Mouse (Mus musculus): ENCODE results near the gene Treml2.
"Not testable (repeated sequence)": the region's sequence is repeated elsewhere in the genome, so short reads cannot be mapped to it uniquely, and the experiment has no call there.

Treml2 gene

DNA sequence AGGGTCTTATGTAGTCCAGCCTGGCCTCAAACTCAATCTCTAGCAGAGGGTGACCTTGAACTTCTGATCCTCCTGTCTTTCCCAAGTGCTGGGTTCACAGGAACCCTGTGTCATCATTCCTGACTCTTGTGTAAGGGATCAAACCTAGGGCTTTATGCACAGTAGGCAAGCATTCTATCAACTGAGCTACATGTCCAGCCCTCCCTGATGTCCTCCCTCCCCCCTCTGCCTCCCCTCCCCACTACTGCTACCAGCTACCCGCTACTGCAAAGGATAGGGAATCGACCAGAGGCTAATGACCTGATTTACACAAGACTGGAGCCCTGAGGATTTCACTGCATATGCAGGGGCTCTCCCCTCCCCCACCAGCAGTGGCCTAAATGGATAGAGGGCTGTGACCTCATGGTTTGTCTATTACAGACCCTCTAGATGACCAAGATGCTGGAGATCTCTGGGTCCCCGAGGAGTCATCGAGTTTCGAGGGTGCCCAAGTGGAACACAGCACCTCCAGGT lies 51.4 kb downstream of the Treml2 start:
- DNase-seq = no peak

DNA sequence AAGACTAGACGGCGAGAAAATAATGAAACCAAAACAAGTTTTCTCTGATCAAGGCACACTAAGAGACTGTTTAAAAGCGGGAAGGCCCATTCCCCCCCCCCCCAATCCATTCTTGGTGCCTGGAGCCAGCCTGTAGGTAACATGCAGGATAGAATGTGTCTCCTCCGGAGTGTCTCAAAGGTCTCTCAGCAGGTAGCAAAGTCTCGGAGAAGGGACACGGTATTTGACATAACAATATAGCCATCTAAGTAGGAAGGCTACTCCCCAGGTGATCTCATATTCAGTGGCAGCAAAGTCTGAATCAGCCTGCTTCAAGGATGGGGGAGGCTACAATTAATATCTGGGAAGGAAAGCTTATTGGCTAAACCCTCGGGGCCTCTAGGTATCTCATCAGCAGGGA lies 53.7 kb downstream of the Treml2 start:
- DNase-seq = not testable (repeated sequence)

DNA sequence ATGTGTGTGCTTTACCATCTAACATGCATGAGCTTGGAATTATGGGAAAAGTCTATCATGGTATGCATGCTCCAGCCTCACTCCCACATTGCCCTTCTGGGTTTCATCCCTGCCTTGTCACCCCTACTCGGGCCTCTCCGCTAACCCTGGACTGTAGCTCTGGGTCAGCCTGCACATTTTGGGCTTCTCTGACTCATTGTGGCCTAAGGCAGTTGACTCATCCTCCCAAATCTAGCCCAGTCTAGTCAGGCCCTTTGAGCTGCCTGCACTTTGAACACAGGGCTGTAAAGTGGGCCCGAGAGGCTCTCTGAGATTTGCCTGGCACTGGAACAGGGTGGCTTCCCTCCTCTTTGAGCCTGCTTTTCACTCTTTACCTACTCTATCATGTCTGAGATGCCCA lies 56.5 kb downstream of the Treml2 start:
- DNase-seq = no peak

DNA sequence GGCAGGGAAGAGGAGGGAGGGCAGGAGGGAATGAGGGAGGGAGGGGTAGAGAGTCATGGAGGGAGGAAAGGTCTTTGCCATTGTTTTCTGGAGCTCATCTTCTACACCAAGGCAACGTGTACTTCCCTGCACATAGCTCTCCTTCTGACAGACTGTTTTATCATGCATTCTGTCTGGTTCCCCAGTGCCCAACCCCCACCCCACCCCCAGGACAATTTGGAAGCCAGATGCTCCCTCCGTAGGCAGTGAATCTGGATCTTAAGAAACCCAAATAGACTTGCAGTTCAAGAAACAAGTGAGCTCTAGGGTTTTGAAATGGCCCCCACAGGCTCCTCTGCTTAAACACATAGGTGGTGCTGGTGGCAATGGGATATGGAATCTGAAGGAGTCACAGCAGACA lies 58.6 kb downstream of the Treml2 start:
- no peak for DNase-seq

- DNase-seq = no peak
Measured at GRCm38 (mm10) chr17:48359616-48360015, 60.3 kb downstream of the Treml2 start, which contains the start of gene Treml1. Treml1 (plus strand) TSS chr17:48359916.

GRCm38 (mm10) chr17:48360462-48360861 lies 61.2 kb downstream of the Treml2 start:
- no peak for DNase-seq

Measured in thymus, postnatal 4 days (tissue).